Mouse (Mus musculus): ENCODE measurements around the gene 9030025P20Rik.
"Not testable (repeated sequence)": the region's sequence is repeated elsewhere in the genome, so short reads cannot be mapped to it uniquely, and the experiment has no call there.

- TF ChIP-seq POLR2A (IDR thresholded peaks at IDR 0.05; ENCODE audit: insufficient read length, low read depth); MAX (IDR thresholded peaks at IDR 0.05; ENCODE audit: low read depth): not testable (repeated sequence)
Observed at GRCm38 (mm10) chr17:15025513-15025912, 47.2 kb downstream of the 9030025P20Rik start.

Measured in myocyte (in vitro differentiated cells).